ENCODE assay signal across 8 mouse cellular contexts in genomic region chr3:21952695-21953415, GRCm38 (mm10).
DNase-seq lines count a peak whose midpoint lies in the region; ATAC-seq and TF ChIP-seq lines count a peak whose summit lies in the region.

No protein-coding gene starts in this region.

- no peak overlapping the region for H3K9ac ChIP-seq in embryonic facial prominence, embryonic 11.5 days (replicated peaks; ENCODE audit: low read length)
- H3K9ac ChIP-seq in kidney, postnatal 0 days (ENCODE audit: low read depth, low read length), result no peak overlapping the region

- DNase-seq in embryonic facial prominence, embryonic 11.5 days (ENCODE audit: low spot score), result peak; percentile 27
- DNase-seq in embryonic facial prominence, embryonic 10.5 days (ENCODE audit: low spot score), result no peak
- peak; percentile 70 to 75 for DNase-seq in adrenal gland, postnatal 36 days
- DNase-seq in heart, adult 8-10 months (ENCODE audit: low spot score), result peak; percentile 96
- peak; percentile 79 for DNase-seq in kidney, postnatal 0 days (ENCODE audit: low spot score)
- no peak for DNase-seq in layer of hippocampus, adult 8-10 months (ENCODE audit: low spot score in 2 of 2)

- no peak for TF ChIP-seq CTCF in kidney, postnatal 0 days (IDR thresholded peaks at IDR 0.05; ENCODE audit: low read depth)

- H3K36me3 ChIP-seq in embryonic facial prominence, embryonic 11.5 days (replicated peaks; ENCODE audit: control insufficient read depth, insufficient read depth, low read depth, low read length), result no peaks in the 10 kb centered on the region
- no peaks in the 10 kb centered on the region for H3K36me3 ChIP-seq in embryonic facial prominence, embryonic 10.5 days (replicated peaks)
- H3K36me3 ChIP-seq in kidney, postnatal 0 days (ENCODE audit: insufficient read depth, low read length), result no peaks in the 10 kb centered on the region

- no peaks in the 10 kb centered on the region for H3K9me3 ChIP-seq in embryonic facial prominence, embryonic 11.5 days (replicated peaks; ENCODE audit: control insufficient read depth, low read length)
- H3K9me3 ChIP-seq in embryonic facial prominence, embryonic 10.5 days, result no peaks in the 10 kb centered on the region
- H3K9me3 ChIP-seq in kidney, postnatal 0 days (replicated peaks; ENCODE audit: low read length), result no peaks in the 10 kb centered on the region

- H3K27me3 ChIP-seq in embryonic facial prominence, embryonic 11.5 days (ENCODE audit: control insufficient read depth, insufficient read depth, low read length), result no peaks in the 10 kb centered on the region
- no peaks in the 10 kb centered on the region for H3K27me3 ChIP-seq in embryonic facial prominence, embryonic 10.5 days (replicated peaks; ENCODE audit: low read depth, poor library complexity, severe bottlenecking)
- H3K27me3 ChIP-seq in kidney, postnatal 0 days (ENCODE audit: insufficient read depth, low read length), result no peaks in the 10 kb centered on the region

- H3K4me2 ChIP-seq in embryonic facial prominence, embryonic 11.5 days (ENCODE audit: low read depth, low read length), result no peak overlapping the region
- no peak overlapping the region for H3K4me2 ChIP-seq in kidney, postnatal 0 days (ENCODE audit: low read length)

- H3K27ac ChIP-seq in embryonic facial prominence, embryonic 11.5 days (replicated peaks; ENCODE audit: low read depth, low read length), result no peak overlapping the region
- no peak overlapping the region for H3K27ac ChIP-seq in embryonic facial prominence, embryonic 10.5 days (replicated peaks)
- H3K27ac ChIP-seq in kidney, postnatal 0 days, result peak overlapping the region; percentile 25; the same call in 1 of the 2 replicates

- 54% methylated on average over 8 of the region's 8 CpGs for WGBS in embryonic facial prominence, embryonic 11.5 days
- WGBS in embryonic facial prominence, embryonic 10.5 days, result 65% methylated on average over 8 of the region's 8 CpGs
- whole genome bisulfite sequencing in kidney, postnatal 0 days, result 39% methylated on average over 8 of the region's 8 CpGs

- no peak overlapping the region for H3K4me3 ChIP-seq in embryonic facial prominence, embryonic 11.5 days (ENCODE audit: low read depth, low read length)
- H3K4me3 ChIP-seq in embryonic facial prominence, embryonic 10.5 days, result no peak overlapping the region
- H3K4me3 ChIP-seq in kidney, postnatal 0 days (replicated peaks; ENCODE audit: low read depth, low read length), result no peak overlapping the region

- ATAC-seq in embryonic facial prominence, embryonic 11.5 days (replicated peaks; ENCODE audit: insufficient number of reproducible peaks, low FRiP score, low TSS enrichment, low read depth), result no peak
- ATAC-seq in kidney, postnatal 0 days (replicated peaks; ENCODE audit: low FRiP score, low read depth), result peak; percentile 69
- ATAC-seq in monocyte, adult 5-6 weeks (replicated peaks; ENCODE audit: insufficient number of reproducible peaks, low FRiP score, low TSS enrichment, poor library complexity, severe bottlenecking), result peak; percentile 75
- no peak for ATAC-seq in erythroblast, adult 5-6 weeks (replicated peaks; ENCODE audit: low FRiP score, poor library complexity, severe bottlenecking)

- no peaks in the 10 kb centered on the region for H3K4me1 ChIP-seq in embryonic facial prominence, embryonic 11.5 days (ENCODE audit: control insufficient read depth, insufficient read depth, low read length)
- peaks cover 16% of the 10 kb centered on the region for H3K4me1 ChIP-seq in embryonic facial prominence, embryonic 10.5 days
- H3K4me1 ChIP-seq in kidney, postnatal 0 days (replicated peaks; ENCODE audit: insufficient read depth, low read length), result no peaks in the 10 kb centered on the region; the same call in 1 of the 2 replicates

Comparison
In these comparisons a context has a peak if more than half of its experiments do, and no peak if none do; other contexts are left out.
1. DNase-seq: peak in embryonic facial prominence, embryonic 11.5 days (single experiment), adrenal gland, postnatal 36 days (2 of 2), heart, adult 8-10 months (single experiment) and kidney, postnatal 0 days (single experiment); none in embryonic facial prominence, embryonic 10.5 days (single experiment) and layer of hippocampus, adult 8-10 months (0 of 2).
2. ATAC-seq: peak in kidney, postnatal 0 days (single experiment) and monocyte, adult 5-6 weeks (single experiment); none in embryonic facial prominence, embryonic 11.5 days (single experiment) and erythroblast, adult 5-6 weeks (single experiment).